Mouse (Mus musculus): ENCODE measurements around the gene Hs2st1. TPM values are rescaled to one million over a fixed set of nuclear protein-coding genes. Genes with fewer than 3 reads are reported as not detected.

Hs2st1 gene
- polyA plus RNA-seq, 1 experiment: 9.8 TPM

- no peak for DNase-seq (ENCODE audit: low spot score)
Measured at GRCm38 (mm10) chr3:144437871-144438398, 132.0 kb downstream of the Hs2st1 start.

DNA sequence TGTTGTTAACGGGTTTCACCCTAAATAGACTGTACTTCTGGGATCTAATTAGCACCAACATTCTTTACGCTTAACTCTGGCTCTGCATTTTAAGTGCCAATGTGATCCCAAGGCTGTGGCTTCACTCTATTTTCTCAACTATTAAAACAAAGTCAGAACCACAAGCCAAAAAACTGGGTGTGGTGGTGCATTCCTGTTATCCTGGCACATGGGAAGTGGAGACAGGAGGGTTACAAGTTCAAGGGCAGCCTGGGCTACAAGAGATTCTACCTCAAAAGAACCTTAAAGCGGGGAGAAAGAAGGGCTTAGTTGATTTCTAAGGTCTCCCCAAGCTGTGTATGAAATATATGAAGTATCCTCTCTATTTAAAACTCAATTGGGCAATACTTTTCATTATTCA is 133.9 kb downstream of the Hs2st1 start:
- no peak for DNase-seq (ENCODE audit: low spot score)

DNA sequence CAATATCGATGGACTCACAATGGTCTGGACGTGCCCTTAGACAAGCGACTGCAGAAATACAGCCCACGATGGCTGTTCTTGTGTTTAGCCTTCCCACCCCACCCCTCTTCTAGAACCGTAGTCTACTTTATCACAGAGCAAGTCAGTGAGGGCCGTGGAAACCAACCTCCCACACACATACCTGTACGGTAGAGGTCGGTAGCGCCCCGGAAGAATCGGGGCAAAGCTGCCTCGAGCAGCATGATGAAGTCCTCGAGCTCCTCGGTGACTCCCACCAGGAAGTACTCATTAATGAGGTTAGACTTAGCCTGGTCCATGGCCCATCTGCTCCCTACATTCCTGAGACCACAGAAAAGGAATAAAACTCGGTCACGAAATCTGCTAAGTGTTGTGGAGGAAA is 134.7 kb downstream of the Hs2st1 start:
- DNase-seq (ENCODE audit: low spot score): no peak

DNA sequence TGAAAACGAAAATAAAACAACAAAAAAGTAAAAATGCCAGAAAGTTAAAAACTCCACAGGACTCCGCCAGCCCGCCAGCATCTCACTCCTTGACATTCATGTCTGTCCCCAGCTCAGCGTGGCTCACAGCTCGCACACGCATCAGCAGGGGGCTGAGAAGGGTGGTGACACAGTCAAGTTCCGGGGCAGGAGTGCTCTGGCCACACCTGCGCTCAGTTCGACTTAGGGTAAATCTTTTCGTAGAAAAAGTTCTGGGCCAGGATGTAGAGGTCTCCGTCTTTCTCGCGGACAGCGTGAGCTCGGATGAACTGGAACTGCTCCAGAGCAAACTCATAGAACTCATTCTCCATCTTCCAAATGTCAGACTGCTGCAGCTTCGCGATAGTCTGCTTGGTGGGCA is 135.7 kb downstream of the Hs2st1 start:
- no peak for DNase-seq (ENCODE audit: low spot score)

- no peak for DNase-seq (ENCODE audit: low spot score)
Measured at GRCm38 (mm10) chr3:144433039-144433438, 136.9 kb downstream of the Hs2st1 start.

DNA sequence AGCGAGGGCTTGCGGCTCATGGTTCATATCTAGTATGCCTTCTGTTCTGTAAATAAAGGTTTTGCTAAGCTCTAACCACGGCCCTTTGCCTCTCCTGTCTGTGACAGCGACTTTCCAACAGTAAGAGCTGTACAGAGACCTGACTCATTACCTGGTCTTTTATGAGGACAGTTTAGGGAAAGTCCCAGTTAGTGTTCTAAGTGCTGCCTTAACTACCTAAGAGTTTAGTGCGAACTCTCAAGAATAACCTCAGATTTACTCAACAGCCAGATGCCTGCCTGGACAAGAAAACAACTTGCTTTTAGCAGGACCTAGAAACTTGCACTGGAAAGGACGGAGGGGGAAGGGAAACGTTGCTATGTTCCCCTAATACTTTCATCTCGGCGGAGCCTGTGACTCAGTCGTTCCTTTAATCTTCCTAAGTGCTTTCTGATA is 137.8 kb downstream of the Hs2st1 start:
- DNase-seq (ENCODE audit: low spot score): no peak

GRCm38 (mm10) chr3:144428514-144429431 is 141.2 kb downstream of the Hs2st1 start:
- DNase-seq (ENCODE audit: low spot score): no peak

DNA sequence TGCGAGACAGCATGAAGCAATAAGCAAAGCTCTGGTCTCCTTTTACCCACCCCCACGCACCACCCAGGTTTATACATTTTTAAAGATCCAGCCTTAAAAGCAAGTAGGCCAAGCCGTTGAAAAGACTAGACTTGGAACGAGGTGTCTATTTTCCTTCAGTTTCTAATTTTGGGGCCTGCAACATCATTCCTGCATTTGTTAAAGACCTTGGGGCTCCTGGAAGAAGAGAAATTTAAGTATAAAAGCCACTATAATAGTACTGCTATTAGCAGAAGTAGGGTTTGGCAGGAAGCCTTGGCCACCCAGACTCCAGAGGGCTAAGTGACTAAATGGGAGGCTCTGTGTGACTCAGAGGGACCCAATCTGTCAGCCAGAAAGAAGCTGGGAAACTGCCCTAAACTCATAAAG is 144.9 kb downstream of the Hs2st1 start:
- DNase-seq (ENCODE audit: low spot score): no peak

DNA sequence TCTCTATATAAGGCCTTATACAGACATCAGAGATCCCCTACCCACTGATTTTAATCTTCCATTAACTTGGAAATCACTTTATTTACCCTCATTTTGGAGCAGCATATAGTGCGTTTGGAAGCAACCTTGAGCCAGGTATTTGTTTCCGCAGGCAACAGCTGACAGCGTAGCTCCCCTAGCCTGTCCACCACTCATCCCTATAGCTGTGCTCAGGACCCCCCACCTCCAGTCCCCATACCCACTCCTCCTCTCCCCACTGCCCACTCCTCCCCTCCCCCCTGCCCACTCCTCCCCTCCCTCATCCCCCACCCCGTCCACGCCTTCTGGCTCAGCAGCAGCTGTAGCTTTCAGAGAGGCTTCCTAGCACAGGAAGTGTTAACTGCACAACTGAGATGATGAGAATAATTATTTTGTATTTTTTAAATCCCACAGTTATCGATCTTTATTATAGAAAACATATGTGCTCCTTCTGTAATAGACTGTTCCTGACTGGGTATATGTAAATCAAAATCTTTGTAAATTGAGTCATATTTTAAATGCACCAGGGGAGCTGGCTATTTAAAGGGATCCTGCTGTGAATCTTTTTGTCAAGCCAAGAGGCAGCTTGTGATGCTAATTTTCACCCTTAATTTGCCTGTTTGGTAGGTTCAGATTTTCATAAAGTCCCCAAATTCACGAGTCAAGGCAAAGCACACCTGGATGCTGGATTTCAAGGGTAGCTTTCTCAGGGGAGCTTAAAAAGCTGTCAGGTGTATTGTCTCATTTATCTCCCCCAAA is 148.4 kb downstream of the Hs2st1 start:
- no peak for DNase-seq (ENCODE audit: low spot score)

GRCm38 (mm10) chr3:144413821-144414220 is 156.2 kb downstream of the Hs2st1 start:
- DNase-seq (ENCODE audit: low spot score): no peak

- DNase-seq (ENCODE audit: low spot score): no peak
Measured at GRCm38 (mm10) chr3:144412538-144413272, 157.3 kb downstream of the Hs2st1 start.

DNA sequence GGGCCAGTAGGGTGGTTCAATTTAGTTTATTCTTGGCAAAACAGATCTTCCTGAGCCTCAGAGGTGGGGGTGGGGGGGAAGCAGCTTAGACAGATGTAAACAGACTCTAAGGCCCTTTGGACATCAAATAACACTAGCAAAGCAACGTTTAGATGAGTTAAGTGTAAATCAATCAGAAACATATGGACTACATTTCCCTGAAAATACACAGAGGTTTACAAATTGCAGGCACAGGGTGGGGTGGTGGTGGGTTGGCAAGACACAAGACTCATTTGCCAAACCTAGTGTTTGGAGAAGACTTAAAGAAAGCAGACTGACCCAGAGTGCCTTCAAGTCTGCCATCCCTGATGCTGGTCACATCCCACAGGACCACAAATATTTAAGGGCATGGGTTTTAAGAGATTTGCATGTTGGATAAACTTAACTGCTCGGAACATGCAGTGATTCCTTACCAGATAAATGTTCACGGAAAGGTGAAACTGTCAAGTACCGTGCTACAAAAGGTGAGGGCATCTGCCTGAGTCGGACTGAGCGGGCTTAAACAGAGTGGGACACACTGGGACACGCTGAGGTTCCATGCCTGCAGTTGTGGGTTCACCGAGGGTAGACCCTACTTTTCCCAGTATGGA is 158.2 kb downstream of the Hs2st1 start:
- DNase-seq (ENCODE audit: low spot score): no peak

DNA sequence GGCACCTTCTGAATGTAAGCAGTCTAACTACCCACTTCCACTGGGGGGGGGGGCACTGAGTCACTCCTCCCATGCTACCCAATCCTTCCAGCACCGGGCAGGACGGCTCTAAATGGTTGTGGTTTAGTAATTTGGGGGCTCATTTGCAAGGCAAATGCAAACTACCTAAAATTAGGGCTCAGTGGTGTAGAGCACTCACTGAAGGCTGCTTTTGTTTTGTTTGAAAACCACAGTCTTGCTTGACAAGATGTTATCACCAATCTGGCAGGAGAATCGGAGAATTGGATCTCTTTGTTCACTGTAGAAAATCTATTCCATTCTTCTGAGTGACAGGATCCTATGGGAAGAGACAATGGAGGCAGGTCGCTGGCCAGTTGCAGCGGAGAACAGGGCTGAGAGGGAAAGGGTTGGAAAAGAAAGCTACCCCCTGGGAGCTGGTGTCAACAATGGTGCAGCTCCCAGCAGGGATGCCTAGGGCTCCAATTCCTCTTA is 158.9 kb downstream of the Hs2st1 start:
- no peak for DNase-seq (ENCODE audit: low spot score)

GRCm38 (mm10) chr3:144408953-144409352 is 161.0 kb downstream of the Hs2st1 start:
- DNase-seq (ENCODE audit: low spot score): no peak

GRCm38 (mm10) chr3:144405331-144405730 is 164.7 kb downstream of the Hs2st1 start:
- DNase-seq (ENCODE audit: low spot score): no peak

GRCm38 (mm10) chr3:144401292-144401691 is 168.7 kb downstream of the Hs2st1 start:
- no peak for DNase-seq (ENCODE audit: low spot score)

- no peak for DNase-seq (ENCODE audit: low spot score)
Measured at GRCm38 (mm10) chr3:144400870-144401269, 169.1 kb downstream of the Hs2st1 start.

DNA sequence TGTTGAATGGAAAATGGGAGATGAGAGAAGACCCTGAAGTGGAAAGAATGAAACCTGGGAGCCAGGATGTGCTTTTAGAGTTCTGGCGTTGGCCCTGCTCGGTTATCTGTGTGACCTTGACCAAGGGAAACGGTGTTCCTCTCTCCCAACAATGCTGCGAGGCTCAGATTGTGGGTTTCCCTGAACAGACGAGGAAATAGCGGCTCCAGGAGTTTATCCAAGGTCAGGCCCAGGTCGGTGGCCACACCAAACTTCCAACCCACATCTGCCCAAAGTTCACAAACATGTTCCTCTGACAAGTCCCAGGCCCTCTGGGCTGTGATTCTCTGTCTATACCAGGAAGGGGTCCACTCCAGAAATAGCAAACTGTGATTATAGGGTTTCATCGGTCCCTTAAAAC is 169.6 kb downstream of the Hs2st1 start:
- no peak for DNase-seq (ENCODE audit: low spot score)

- peak; percentile 68 for DNase-seq (ENCODE audit: low spot score)
Measured at GRCm38 (mm10) chr3:144399358-144400096, 170.5 kb downstream of the Hs2st1 start.

DNA sequence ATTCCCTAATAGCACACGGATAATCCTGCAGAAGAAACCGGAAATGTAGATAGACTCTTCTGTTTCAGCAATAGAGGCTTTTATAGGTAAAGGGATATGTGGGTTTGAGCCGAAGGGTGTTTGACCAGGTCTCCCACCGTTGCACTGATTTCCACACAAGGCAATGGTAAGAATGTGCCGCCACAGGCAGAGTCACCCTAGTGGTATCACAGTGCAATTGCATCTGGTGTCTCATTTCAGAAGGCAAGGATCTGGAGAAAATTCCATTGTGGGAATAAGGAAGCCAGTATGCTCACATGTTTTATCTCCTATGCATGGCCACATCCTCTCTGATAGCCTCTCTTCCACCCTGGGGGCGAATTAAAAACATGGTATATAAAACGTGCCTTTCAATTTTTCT is 171.8 kb downstream of the Hs2st1 start:
- DNase-seq (ENCODE audit: low spot score): no peak

Measured in urinary bladder, adult 2 months (tissue).